Mouse (Mus musculus) hindbrain, embryonic 16.5 days (tissue): ENCODE results near the gene Gtsf1. TPM values are rescaled to one million over a fixed set of nuclear protein-coding genes. Genes with fewer than 3 reads are reported as not detected.

ENCODE experiments used
- ATAC-seq: fragments of 200-750 bp; cut with Nextera tagmentation; 2 replicates; pipeline ENCODE4 v1.8.0; 2017; ENCODE audit warnings: moderate TSS enrichment, moderate library complexity
- H3K27ac ChIP-seq: fragments of 300-500 bp; sonication (generic); 2 replicates; pipeline ENCODE4 v1.5.1; 2014; ENCODE audit warnings: low read depth, mild to moderate bottlenecking, control low read depth, low read length, moderate library complexity
- H3K27me3 ChIP-seq: fragments of 300-500 bp; sonication (generic); replicated peaks from 2 replicates; pipeline ENCODE4 v1.6.1; 2014; ENCODE audit warnings: low read length; ENCODE audit not compliant: control insufficient read depth, insufficient read depth
- H3K36me3 ChIP-seq: fragments of 300-500 bp; sonication (generic); 2 replicates; pipeline ENCODE4 v1.6.1; 2014; ENCODE audit warnings: mild to moderate bottlenecking, low read length, moderate library complexity, mixed read lengths; ENCODE audit not compliant: control insufficient read depth, insufficient read depth
- H3K4me1 ChIP-seq: fragments of 300-500 bp; sonication (generic); 2 replicates; pipeline ENCODE4 v1.6.1; 2014; ENCODE audit warnings: low read depth, low read length; ENCODE audit not compliant: control insufficient read depth, insufficient read depth
- H3K4me2 ChIP-seq: fragments of 300-500 bp; sonication (generic); 2 replicates; pipeline ENCODE4 v1.6.1; 2014; ENCODE audit warnings: mild to moderate bottlenecking, low read length, control low read depth, moderate library complexity
- H3K4me3 ChIP-seq: fragments of 300-500 bp; sonication (generic); 2 replicates; pipeline ENCODE4 v1.5.1; 2014; ENCODE audit warnings: mild to moderate bottlenecking, low read length, control low read depth, moderate library complexity
- H3K9ac ChIP-seq: fragments of 300-500 bp; sonication (generic); 2 replicates; pipeline ENCODE4 v1.6.1; 2014; ENCODE audit warnings: low read depth, mild to moderate bottlenecking, control low read depth, low read length, moderate library complexity
- H3K9me3 ChIP-seq: fragments of 300-500 bp; sonication (generic); 2 replicates; pipeline ENCODE4 v1.6.1; 2014; ENCODE audit warnings: mild to moderate bottlenecking, low read length, moderate library complexity; ENCODE audit not compliant: control insufficient read depth
- WGBS: fragments of 180-500 bp; shearing (Covaris S2); extraction: QIAGEN DNeasy Blood & Tissue Kit; methylation state at CpG from one replicate; pipeline ENCODE4 v1.1.7; 2014; 5-methylcytosine and 5-hydroxymethylcytosine counted together
- polyA plus RNA-seq: library from polyadenylated mRNA; unstranded; fragments of >200 nt; fragmentation: Nextera tagmentation; extraction: Ambion mirVana; gene quantifications from 2 replicates; pipeline ENCODE4 v1.2.1, GENCODE M21; 2015

Gtsf1 gene
- polyA plus RNA-seq = 0.31 TPM in 1 of 2 replicates, not detected in the other

- no peak within 1 kb of the TSS for H3K9ac ChIP-seq
- H3K4me1 ChIP-seq = no peaks in the 10 kb centered on the region
- H3K27ac ChIP-seq = no peak within 1 kb of the TSS
- no peaks in the 10 kb centered on the region for H3K36me3 ChIP-seq
- H3K9me3 ChIP-seq = no peaks in the 10 kb centered on the region
- H3K27me3 ChIP-seq = no peaks in the 10 kb centered on the region
- no peak within 1 kb of the TSS for H3K4me3 ChIP-seq
- H3K4me2 ChIP-seq = no peak within 1 kb of the TSS
- ATAC-seq = no peak
- 93% methylated on average over 16 of the region's 16 CpGs for WGBS
Measured at GRCm38 (mm10) chr15:103430241-103430640, at the start of gene Gtsf1. Gene Gtsf1 (minus strand): TSS chr15:103430470.

DNA sequence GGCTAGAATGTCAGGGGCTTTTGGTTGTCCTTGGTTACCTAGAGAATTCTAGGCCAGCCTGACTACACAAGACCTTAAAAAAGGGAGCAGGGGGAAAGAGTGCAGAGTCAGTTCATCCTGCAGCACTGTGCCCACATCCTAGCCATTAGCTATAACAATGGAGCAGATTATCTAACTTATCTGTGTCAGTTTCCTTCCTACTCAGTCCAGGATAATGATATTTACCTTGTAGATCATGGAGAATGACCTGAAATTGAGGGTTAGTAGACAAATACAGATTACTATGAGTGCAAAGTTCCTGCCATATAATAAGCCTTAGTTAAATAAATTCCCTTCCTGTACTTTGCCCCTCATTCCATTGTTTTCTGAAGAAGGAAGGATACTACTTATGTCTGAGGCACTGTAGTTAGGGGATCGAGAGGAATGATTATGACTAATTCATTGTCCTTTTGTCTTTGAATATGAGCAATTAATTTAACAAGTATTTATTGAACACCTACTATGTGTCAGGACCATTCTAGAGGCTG lies 48.9 kb upstream of the Gtsf1 start:
- H3K27ac ChIP-seq = no peak overlapping the region
- H3K9ac ChIP-seq = no peak overlapping the region
- 78% methylated on average over 1 of the region's 1 CpGs for WGBS
- no peaks in the 10 kb centered on the region for H3K36me3 ChIP-seq
- no peaks in the 10 kb centered on the region for H3K27me3 ChIP-seq
- H3K4me3 ChIP-seq = no peak overlapping the region
- H3K4me2 ChIP-seq = no peak overlapping the region
- H3K4me1 ChIP-seq = no peaks in the 10 kb centered on the region
- no peak for ATAC-seq
- no peaks in the 10 kb centered on the region for H3K9me3 ChIP-seq

GRCm38 (mm10) chr15:103473769-103474168 lies 43.5 kb upstream of the Gtsf1 start:
- WGBS = 87% methylated on average over 5 of the region's 5 CpGs

GRCm38 (mm10) chr15:103473182-103473581 lies 42.9 kb upstream of the Gtsf1 start:
- H3K9me3 ChIP-seq = no peaks in the 10 kb centered on the region
- H3K27ac ChIP-seq = no peak overlapping the region
- no peak overlapping the region for H3K4me2 ChIP-seq
- 86% methylated on average over 7 of the region's 7 CpGs for WGBS
- no peaks in the 10 kb centered on the region for H3K27me3 ChIP-seq
- H3K9ac ChIP-seq = no peak overlapping the region
- no peaks in the 10 kb centered on the region for H3K36me3 ChIP-seq
- H3K4me3 ChIP-seq = no peak overlapping the region
- no peak for ATAC-seq
- H3K4me1 ChIP-seq = no peaks in the 10 kb centered on the region

More at GRCm38 (mm10) chr15:103473769-103474168, 43.5 kb upstream of the Gtsf1 start:
- Histone ChIP-seq H3K27me3 (no peaks in the 10 kb centered on the region), H3K4me1 (no peaks in the 10 kb centered on the region), H3K4me3 (no peak overlapping the region), H3K9ac (no peak overlapping the region), H3K9me3 (no peaks in the 10 kb centered on the region), H3K4me2 (no peak overlapping the region), H3K36me3 (no peaks in the 10 kb centered on the region), H3K27ac (no peak overlapping the region)
- no peak for ATAC-seq

DNA sequence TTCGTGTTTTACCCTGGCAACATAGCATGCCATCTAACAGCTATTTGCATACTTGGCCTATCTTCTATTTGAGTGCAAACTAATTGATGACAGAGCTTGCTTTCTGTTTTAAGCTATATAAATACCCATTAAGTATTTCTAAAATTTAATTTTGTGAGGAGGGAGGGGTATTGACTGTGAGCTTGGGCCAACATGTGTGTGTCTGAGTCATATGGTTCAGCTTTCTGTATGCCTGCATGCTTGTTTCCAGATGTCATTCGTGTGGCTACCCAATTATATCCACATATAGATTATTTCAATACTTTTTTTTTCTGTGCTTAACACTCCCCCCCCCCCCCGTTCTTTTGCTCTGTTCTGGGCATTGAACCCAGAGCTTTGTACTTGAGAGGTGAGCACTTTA lies 42.0 kb upstream of the Gtsf1 start:
- no peak overlapping the region for H3K27ac ChIP-seq
- no peaks in the 10 kb centered on the region for H3K36me3 ChIP-seq
- H3K4me3 ChIP-seq = no peak overlapping the region
- no peak overlapping the region for H3K9ac ChIP-seq
- H3K9me3 ChIP-seq = no peaks in the 10 kb centered on the region
- no peaks in the 10 kb centered on the region for H3K4me1 ChIP-seq
- WGBS = 63% methylated on average over 3 of the region's 3 CpGs
- no peak for ATAC-seq
- H3K27me3 ChIP-seq = no peaks in the 10 kb centered on the region
- no peak overlapping the region for H3K4me2 ChIP-seq

- 86% methylated on average over 7 of the region's 7 CpGs for WGBS
- Histone ChIP-seq H3K27me3 (no peaks in the 10 kb centered on the region), H3K9ac (no peak overlapping the region), H3K4me2 (no peak overlapping the region), H3K9me3 (no peaks in the 10 kb centered on the region), H3K36me3 (no peaks in the 10 kb centered on the region), H3K27ac (no peak overlapping the region), H3K4me3 (no peak overlapping the region), H3K4me1 (no peaks in the 10 kb centered on the region)
- ATAC-seq = no peak
Measured at GRCm38 (mm10) chr15:103471488-103472194, 41.4 kb upstream of the Gtsf1 start.

DNA sequence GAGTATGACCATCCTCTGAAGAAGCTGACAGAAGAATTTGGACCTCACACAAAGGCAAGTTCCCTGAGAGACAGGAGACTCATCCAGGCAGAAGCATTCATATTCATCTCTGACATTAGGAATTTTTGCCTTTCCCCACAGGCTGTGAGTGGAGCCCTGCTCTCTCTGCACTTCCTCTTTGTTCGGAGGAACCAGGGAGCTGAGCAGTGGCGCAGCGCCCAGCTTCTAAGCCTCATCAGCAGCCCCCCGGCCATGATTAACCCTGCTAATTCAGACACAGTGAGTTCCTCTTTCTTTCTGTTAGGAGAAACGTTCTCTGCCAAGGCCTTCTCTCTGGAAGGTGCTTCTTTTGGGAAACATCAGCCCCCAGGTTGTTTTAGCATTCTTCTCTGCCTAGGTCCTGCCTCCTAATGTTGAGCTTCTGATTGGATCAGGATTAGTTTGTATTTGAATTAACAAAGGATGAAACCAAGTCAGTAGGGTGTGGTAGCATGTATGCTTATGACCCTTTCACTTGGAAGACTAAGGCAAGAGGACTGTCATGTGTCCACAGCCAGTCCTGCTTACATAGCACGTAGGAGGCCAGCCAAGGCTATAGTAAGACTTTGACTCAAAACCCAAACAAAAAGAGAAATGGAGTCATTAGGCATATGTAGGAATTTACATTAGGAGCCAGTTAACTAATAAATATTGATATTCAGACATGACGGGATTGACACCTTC lies 32.4 kb upstream of the Gtsf1 start:
- 66% methylated on average over 7 of the region's 7 CpGs for WGBS
- H3K27ac ChIP-seq = no peak overlapping the region; the same call in 1 of the 2 replicates

DNA sequence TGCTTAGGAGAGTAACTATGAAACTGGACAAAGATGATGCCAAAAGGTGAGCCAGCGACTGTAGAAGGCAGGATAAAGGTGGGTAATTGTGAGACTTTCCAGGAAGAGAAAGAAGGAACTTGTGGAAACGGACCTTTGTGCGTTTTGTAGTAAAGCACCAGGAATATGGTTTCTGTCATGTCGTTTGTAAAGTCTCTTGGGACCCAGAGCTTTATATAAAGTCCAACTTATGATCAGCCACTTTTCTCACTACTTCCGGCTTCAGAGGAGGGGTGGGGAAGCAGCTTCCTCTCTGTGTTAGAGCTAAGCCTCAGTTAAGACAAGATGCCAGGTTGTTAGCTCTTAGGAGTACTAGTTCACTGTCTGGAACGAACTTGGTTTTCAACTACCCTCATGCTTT lies 24.2 kb upstream of the Gtsf1 start:
- H3K4me1 ChIP-seq = no peaks in the 10 kb centered on the region
- no peaks in the 10 kb centered on the region for H3K36me3 ChIP-seq
- H3K9me3 ChIP-seq = no peaks in the 10 kb centered on the region
- H3K4me2 ChIP-seq = no peak overlapping the region
- H3K27me3 ChIP-seq = no peaks in the 10 kb centered on the region
- no peak overlapping the region for H3K4me3 ChIP-seq
- no peak for ATAC-seq
- WGBS = 87% methylated on average over 6 of the region's 6 CpGs
- no peak overlapping the region for H3K9ac ChIP-seq
- no peak overlapping the region for H3K27ac ChIP-seq

More for the DNA sequence above, 32.4 kb upstream of the Gtsf1 start:
- Histone ChIP-seq H3K4me3 (no peak overlapping the region), H3K36me3 (no peaks in the 10 kb centered on the region), H3K9me3 (no peaks in the 10 kb centered on the region), H3K9ac (no peak overlapping the region), H3K4me1 (no peaks in the 10 kb centered on the region), H3K4me2 (no peak overlapping the region), H3K27me3 (no peaks in the 10 kb centered on the region)
- ATAC-seq = no peak; the same call in 1 of the 2 replicates

GRCm38 (mm10) chr15:103453551-103454218 lies 23.4 kb upstream of the Gtsf1 start, which contains the start of gene Nckap1l:
Gene Nckap1l (plus strand): TSS chr15:103453794.
- no peak for ATAC-seq
- Histone ChIP-seq H3K4me2 (no peak within 1 kb of the TSS), H3K4me1 (no peaks in the 10 kb centered on the region), H3K9ac (no peak within 1 kb of the TSS), H3K27ac (no peak within 1 kb of the TSS), H3K36me3 (no peaks in the 10 kb centered on the region), H3K9me3 (no peaks in the 10 kb centered on the region), H3K27me3 (no peaks in the 10 kb centered on the region), H3K4me3 (no peak within 1 kb of the TSS)
- 92% methylated on average over 13 of the region's 13 CpGs for WGBS
